In genomic region chr4:134924019-134924741, GRCm38 (mm10) we compare ENCODE assay signal across 8 mouse cellular contexts. TPM values are rescaled to one million over a fixed set of nuclear protein-coding genes. Genes with fewer than 3 reads are reported as not detected.
DNase-seq lines count a peak whose midpoint lies in the region; ATAC-seq lines count a peak whose summit lies in the region.

No protein-coding gene starts in this region.

- WGBS in embryonic facial prominence, embryonic 15.5 days = under 1% methylated on average over 75 of the region's 75 CpGs
- under 1% methylated on average over 75 of the region's 75 CpGs for WGBS in heart, embryonic 11.5 days (ENCODE audit: insufficient replicate concordance)
- WGBS in kidney, embryonic 15.5 days = under 1% methylated on average over 75 of the region's 75 CpGs

- peak overlapping the region; percentile 100 for H3K4me3 ChIP-seq in embryonic facial prominence, embryonic 15.5 days (replicated peaks)
- peak overlapping the region; percentile 100 for H3K4me3 ChIP-seq in heart, embryonic 11.5 days (ENCODE audit: low read depth, low read length)
- H3K4me3 ChIP-seq in kidney, embryonic 15.5 days (replicated peaks) = peak overlapping the region; percentile 79

- no peaks in the 10 kb centered on the region for H3K9me3 ChIP-seq in embryonic facial prominence, embryonic 15.5 days (replicated peaks)
- H3K9me3 ChIP-seq in heart, embryonic 11.5 days (replicated peaks; ENCODE audit: control insufficient read depth, low read length) = no peaks in the 10 kb centered on the region
- H3K9me3 ChIP-seq in kidney, embryonic 15.5 days (replicated peaks) = no peaks in the 10 kb centered on the region

- H3K4me2 ChIP-seq in embryonic facial prominence, embryonic 15.5 days (replicated peaks) = peak overlapping the region; percentile 69
- H3K4me2 ChIP-seq in heart, embryonic 11.5 days = peak overlapping the region; percentile 66
- H3K4me2 ChIP-seq in kidney, embryonic 15.5 days = peak overlapping the region; percentile 75

- H3K4me1 ChIP-seq in embryonic facial prominence, embryonic 15.5 days = peaks cover 21% of the 10 kb centered on the region
- peaks cover 12% of the 10 kb centered on the region for H3K4me1 ChIP-seq in heart, embryonic 11.5 days (ENCODE audit: control insufficient read depth, insufficient read depth, low read length)
- peaks cover 24% of the 10 kb centered on the region for H3K4me1 ChIP-seq in kidney, embryonic 15.5 days

- peak overlapping the region; percentile 96 for H3K27ac ChIP-seq in embryonic facial prominence, embryonic 15.5 days (replicated peaks)
- peak overlapping the region; percentile 96 for H3K27ac ChIP-seq in heart, embryonic 11.5 days (ENCODE audit: low read depth, low read length)
- peak overlapping the region; percentile 97 for H3K27ac ChIP-seq in kidney, embryonic 15.5 days

- H3K9ac ChIP-seq in embryonic facial prominence, embryonic 15.5 days = peak overlapping the region; percentile 100
- peak overlapping the region; percentile 99 for H3K9ac ChIP-seq in heart, embryonic 11.5 days (ENCODE audit: low read depth, low read length)
- peak overlapping the region; percentile 90 for H3K9ac ChIP-seq in kidney, embryonic 15.5 days

- no peaks in the 10 kb centered on the region for H3K27me3 ChIP-seq in embryonic facial prominence, embryonic 15.5 days
- no peaks in the 10 kb centered on the region for H3K27me3 ChIP-seq in heart, embryonic 11.5 days (ENCODE audit: control insufficient read depth, insufficient read depth, low read length)
- H3K27me3 ChIP-seq in kidney, embryonic 15.5 days = no peaks in the 10 kb centered on the region

- H3K36me3 ChIP-seq in embryonic facial prominence, embryonic 15.5 days = peaks cover 34% of the 10 kb centered on the region
- H3K36me3 ChIP-seq in heart, embryonic 11.5 days (ENCODE audit: control insufficient read depth, insufficient read depth, low read length) = peaks cover 23% of the 10 kb centered on the region
- peaks cover 39% of the 10 kb centered on the region for H3K36me3 ChIP-seq in kidney, embryonic 15.5 days

- no peak for ATAC-seq in embryonic facial prominence, embryonic 15.5 days (ENCODE audit: insufficient number of reproducible peaks, low FRiP score, low TSS enrichment, low read depth)
- ATAC-seq in heart, embryonic 11.5 days (replicated peaks; ENCODE audit: insufficient number of reproducible peaks, low FRiP score, low TSS enrichment) = 0 out of 2 replicates have a peak, but pooled peaks have one; percentile 64
- ATAC-seq in kidney, embryonic 15.5 days (replicated peaks; ENCODE audit: low FRiP score) = peak; percentile 37

- peak; percentile 43 to 51 for DNase-seq in CD8-positive naive resting alpha-beta T cell, adult 2 months (ENCODE audit: low read depth in 2 of 2, low spot score in 2 of 2)
- DNase-seq in adrenal gland, postnatal 14 days = peak; percentile 89
- peak; percentile 71 for DNase-seq in lung, postnatal 14 days
- peak; percentile 26 for DNase-seq in ovary, postnatal 10 days (ENCODE audit: low spot score)
- DNase-seq in thymus, postnatal 14 days = peak; percentile 61

RNA-seq across cellular contexts. Expression of gene Rsrp1, which starts 0.8 kb away (rescaled TPM):
- total RNA-seq in adrenal gland, postnatal 14 days (2021) = 394 and 402 TPM in 2 replicates
- polyA plus RNA-seq in embryonic facial prominence, embryonic 15.5 days (2015; fragmentation: Nextera tagmentation; extraction: Ambion mirVana) = 505 and 540 TPM in 2 replicates
- 331 and 353 TPM in 2 replicates for polyA plus RNA-seq in heart, embryonic 11.5 days (2014; fragmentation: Nextera tagmentation; extraction: Ambion mirVana)
- 404 and 429 TPM in 2 replicates for polyA plus RNA-seq in kidney, embryonic 15.5 days (2015; fragmentation: Nextera tagmentation; extraction: Ambion mirVana)

RNA-seq across cellular contexts. Expression of gene Syf2, which starts 6.5 kb away (rescaled TPM):
- total RNA-seq in adrenal gland, postnatal 14 days (2021) = 81.4 and 90.5 TPM in 2 replicates
- 77.8 and 83.6 TPM in 2 replicates for polyA plus RNA-seq in embryonic facial prominence, embryonic 15.5 days (2015; fragmentation: Nextera tagmentation; extraction: Ambion mirVana)
- polyA plus RNA-seq in heart, embryonic 11.5 days (2014; fragmentation: Nextera tagmentation; extraction: Ambion mirVana) = 59.5 and 61.5 TPM in 2 replicates
- 82.7 and 83.9 TPM in 2 replicates for polyA plus RNA-seq in kidney, embryonic 15.5 days (2015; fragmentation: Nextera tagmentation; extraction: Ambion mirVana)

RNA-seq across cellular contexts. Expression of gene Tmem50a, which starts 9.4 kb away (rescaled TPM):
- 215 and 225 TPM in 2 replicates for total RNA-seq in adrenal gland, postnatal 14 days (2021)
- 190 and 193 TPM in 2 replicates for polyA plus RNA-seq in embryonic facial prominence, embryonic 15.5 days (2015; fragmentation: Nextera tagmentation; extraction: Ambion mirVana)
- polyA plus RNA-seq in heart, embryonic 11.5 days (2014; fragmentation: Nextera tagmentation; extraction: Ambion mirVana) = 149 and 150 TPM in 2 replicates
- polyA plus RNA-seq in kidney, embryonic 15.5 days (2015; fragmentation: Nextera tagmentation; extraction: Ambion mirVana) = 173 and 174 TPM in 2 replicates

RNA-seq across cellular contexts. Expression of gene Rhd, which starts 59.8 kb away (rescaled TPM):
- total RNA-seq in adrenal gland, postnatal 14 days (2021) = 1.1 and 8.4 TPM in 2 replicates
- polyA plus RNA-seq in embryonic facial prominence, embryonic 15.5 days (2015; fragmentation: Nextera tagmentation; extraction: Ambion mirVana) = 2.3 and 2.9 TPM in 2 replicates
- 54.0 and 68.6 TPM in 2 replicates for polyA plus RNA-seq in heart, embryonic 11.5 days (2014; fragmentation: Nextera tagmentation; extraction: Ambion mirVana)
- 5.7 and 7.9 TPM in 2 replicates for polyA plus RNA-seq in kidney, embryonic 15.5 days (2015; fragmentation: Nextera tagmentation; extraction: Ambion mirVana)

Comparison
In these comparisons a context has a peak if more than half of its experiments do, and no peak if none do; other contexts are left out.
1. DNase-seq: peak in every context shown above with its lines; median percentile 89 in adrenal gland, postnatal 14 days; 71 in lung, postnatal 14 days; 61 in thymus, postnatal 14 days; 47 in CD8-positive naive resting alpha-beta T cell, adult 2 months; 26 in ovary, postnatal 10 days.